Mouse (Mus musculus) ES-E14 (cell line): ENCODE data around the gene Loxl4.

ENCODE experiments used
- ZC3H11A ChIP-seq: IDR thresholded peaks from 2 replicates; pipeline ENCODE4 v1.6.1; 2012; ENCODE audit warnings: low read depth, mild to moderate bottlenecking, inconsistent platforms, low read length, borderline replicate concordance
- ZNF384 ChIP-seq: IDR thresholded peaks from 2 replicates; pipeline ENCODE4 v1.6.1; 2012; ENCODE audit warnings: low read depth, low read length, inconsistent platforms

DNA sequence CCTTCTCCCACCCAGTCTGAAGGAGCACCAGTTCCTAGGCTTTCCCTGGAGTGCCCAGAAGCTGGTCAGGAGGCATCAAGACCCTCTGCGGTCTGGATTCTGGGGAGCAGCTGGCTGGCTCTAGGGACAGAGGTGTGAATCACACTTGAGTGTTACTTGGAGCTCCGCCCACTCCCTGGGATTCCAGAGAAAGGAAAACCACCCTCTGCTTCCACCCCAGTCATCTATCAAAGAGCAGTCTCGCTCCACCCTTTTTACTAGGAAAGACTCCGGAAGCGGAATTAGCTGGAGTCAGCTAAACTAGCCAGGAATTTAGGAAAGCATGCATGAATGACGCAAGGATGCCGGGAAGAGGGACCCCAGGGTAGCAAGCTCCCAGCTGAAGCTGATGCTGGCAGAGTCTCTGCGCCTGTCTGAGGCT is 18.9 kb upstream of the Loxl4 start:
- no peak for TF ChIP-seq ZNF384
- no peak for TF ChIP-seq ZC3H11A
